Mouse (Mus musculus) ovary, postnatal 36 days (tissue): ENCODE measurements around the gene Tuba8.

ENCODE experiments used
- DNase-seq: peaks from one replicate; pipeline ENCODE4 v3.0.0; 2022; ENCODE audit warnings: low spot score, mixed read lengths

Gene Tuba8

DNA sequence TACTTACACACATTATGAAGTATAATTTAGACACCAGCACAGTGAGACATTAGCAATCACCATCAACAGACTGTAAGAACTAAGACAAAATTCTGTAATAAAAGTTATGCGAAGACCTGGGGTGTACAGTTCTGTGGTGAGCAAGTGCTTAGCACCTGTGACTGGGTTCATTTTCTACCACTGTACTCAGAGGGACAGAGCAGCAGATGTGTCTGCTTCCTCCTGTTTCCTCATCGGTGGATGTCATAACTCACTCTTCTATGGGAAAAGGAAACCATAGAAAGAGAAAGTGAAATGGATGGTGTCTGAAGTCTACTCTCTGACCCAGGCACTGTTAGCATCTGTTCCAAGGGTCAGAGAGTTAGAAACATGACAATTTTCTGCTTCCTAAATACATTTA, 16.2 kb downstream of the Tuba8 start:
- DNase-seq, result no peak

DNA sequence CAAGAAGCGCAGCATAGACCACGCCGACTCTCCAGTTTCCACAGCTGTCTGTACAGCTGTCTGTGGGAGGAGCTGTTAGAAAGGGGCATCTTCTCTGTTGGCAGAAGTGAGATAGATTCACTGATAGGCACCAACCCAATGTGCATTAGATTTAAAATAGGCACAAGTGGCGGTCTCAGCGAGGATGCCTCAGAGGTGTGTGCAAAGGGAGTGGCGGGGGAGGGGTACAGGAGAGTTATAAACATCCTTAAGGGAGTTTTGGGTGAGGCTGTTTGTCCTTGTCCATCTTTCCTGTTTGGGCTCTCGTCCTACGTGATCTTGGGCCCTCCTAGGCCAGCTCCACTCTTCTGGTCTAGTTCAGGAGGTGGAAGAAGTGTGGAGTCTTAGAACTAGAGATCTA, 17.9 kb downstream of the Tuba8 start:
- no peak for DNase-seq

DNA sequence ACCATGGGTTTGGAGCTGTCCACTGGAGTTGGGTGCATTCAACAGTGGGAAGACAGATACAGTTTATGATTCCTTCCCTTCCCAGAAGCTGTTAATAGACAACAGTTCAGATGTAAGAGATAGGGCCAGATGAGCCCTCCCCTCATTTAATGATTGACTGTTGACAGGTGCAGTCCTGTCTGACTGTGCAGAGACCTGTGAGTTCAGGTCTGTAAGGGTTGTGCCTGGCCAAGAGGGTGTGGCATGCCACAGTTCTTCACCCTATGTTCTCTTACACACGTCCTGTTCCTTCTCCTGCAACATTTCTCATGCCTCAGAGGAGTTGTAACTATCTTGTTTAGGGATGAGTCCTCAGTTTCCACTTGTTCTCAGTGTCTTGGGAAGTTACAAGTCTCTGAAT, 22.2 kb downstream of the Tuba8 start:
- DNase-seq, result no peak

DNA sequence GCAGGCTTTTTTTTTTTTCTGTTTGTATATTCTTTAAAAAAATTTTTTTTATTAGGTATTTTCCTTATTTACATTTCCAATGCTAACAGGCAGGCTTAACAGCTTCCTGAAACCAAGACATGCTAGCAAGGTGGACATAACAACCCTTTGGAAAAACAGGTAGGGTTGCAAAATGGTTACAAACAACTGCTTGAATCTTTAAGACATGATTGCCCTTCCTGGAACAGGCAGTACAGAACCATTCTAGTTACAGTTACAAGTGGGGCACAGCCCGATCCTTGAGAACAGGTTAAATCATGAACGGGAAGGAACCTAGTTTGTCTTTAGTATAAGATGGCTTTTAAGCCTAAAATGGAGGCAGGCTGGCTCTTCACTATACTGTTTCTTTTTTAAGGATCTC, 25.9 kb downstream of the Tuba8 start:
- no peak for DNase-seq

DNA sequence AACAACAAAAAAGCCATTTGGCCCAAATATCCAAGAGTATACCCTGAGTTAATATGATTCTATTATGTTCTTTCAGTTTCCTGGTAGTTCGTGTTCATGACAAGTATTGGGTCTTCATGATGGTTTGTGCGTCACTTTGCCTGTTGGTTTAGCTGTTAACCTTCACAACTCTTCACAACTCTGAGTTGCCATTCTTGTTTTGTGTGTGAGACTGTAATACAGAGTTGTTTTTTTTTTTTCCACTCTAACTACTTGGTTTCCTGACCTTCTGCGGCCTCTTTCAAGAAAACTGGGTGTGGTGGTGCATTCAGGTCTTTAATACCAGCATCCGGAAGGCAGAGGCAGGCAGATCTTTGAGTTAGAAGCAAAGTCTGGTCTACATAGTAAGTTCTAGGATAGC, 27.7 kb downstream of the Tuba8 start:
- no peak for DNase-seq

DNA sequence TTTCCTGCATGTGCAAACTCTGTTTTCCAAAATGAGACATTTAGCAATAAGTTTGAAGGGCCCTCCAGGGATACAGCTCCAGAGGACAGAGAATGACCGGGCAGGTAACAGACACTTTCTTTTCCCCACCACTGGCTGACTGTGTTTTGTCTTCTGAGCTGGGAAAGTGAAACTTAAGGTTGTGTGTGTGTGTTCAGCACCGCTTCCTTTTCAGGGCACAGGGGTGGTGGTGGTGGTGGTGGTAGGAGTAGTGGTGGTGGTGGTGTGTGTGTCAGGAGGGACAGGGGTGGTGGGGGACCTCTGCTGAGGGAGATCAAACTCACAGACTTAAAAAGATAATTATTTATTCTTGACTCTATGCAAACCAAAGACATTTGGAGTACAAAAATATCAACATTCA, 31.3 kb downstream of the Tuba8 start:
- DNase-seq, result no peak

DNA sequence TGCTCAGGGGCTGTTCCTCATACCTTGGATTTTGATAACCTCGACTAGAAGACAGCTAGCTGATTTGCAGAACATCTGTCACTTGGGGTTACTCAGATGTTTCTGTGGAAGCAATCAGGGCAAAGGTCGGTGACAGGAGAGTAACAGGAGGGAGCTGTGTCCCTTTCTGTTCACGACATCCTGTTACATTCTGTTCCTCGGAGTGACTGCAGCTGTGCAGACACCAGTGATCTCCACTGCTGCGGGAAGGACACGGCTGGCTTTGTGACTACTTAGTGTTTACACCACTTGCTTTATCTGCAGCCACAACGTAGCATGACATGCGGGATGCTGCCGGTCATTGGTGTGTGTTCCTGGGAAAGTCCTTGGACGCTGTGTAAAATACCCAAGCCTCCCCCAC, 32.7 kb downstream of the Tuba8 start:
- DNase-seq, result no peak

DNA sequence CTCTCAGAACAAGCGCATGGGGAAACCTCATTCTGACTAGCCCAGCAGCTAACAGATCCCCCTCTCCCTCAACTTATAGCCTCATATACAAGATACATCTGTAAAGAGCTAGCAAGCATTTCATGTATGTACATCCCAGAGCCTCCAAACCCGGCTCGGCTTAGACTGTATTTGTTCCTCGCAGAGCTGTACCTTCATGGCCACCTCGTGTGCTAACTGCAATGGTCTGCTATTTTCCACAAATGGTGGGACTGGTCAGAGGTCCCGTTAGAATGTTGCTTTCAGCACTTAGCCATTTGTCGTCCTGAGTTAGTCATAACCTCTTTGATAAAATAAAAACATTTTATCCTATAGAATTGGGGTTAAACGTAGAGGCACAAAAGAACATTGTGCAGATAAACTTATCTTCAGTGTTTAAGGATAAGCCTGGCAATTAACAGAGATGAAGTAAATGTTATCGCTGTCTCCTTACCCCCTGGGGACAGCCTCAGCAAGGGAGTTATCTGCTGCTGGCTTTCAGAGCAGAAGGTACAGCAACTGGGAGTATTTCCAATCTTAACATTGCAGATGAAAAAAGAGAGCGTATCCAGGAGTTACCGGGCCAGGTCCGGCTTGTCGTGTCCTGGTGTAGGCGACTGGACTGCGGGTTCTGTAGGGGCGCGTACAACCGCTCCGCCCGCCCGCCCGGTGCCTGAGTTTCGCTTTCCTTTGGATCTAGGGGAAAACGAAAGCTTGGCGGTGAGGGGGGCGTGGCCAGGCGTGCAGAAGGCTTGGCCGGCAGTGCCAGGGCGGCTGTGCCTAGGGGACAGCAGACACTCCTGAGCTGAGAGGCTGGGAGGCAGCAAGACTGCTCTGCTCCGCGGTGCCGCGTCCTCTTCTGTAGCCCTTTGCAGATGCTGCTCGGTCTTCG, 34.9 kb downstream of the Tuba8 start, which contains the start of gene Usp18:
Gene Usp18, plus strand, starts transcription at position 780 of the 910 bp plus-strand sequence.
- peak; percentile 92 for DNase-seq

DNA sequence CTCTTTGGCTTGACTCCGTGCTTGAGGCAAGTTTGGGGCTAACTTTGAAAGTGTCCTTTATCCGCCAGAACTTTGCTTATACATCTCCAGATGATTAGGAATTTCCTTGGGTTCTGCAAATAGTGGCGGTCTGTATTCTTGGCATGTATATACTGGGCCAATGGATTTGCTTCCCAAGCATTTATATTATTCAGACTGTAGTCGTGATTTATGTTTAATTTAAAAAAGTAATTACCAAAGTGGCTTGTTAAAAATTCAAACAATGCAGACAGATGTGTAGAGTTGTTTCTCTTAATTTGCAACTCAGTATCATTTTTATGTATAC, 35.5 kb downstream of the Tuba8 start:
- no peak for DNase-seq

DNA sequence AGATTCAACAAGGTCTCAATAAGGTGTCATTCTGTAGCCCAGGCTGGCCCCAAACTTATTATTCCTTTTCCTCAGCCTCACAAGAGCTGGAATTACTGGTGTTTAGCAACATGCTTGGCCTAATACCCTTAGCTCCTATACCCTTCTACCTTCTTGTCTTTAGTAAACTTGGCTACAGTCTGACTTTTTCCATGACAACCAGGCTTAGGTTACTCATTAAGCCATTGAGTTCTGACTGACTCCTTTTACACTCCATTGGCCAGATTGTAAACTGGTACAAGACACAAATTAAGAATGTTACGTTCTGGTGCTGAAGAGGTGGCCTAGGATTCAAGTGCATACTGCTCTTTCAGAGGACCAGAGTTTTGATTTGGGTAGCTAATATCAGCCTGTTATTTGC, 39.9 kb downstream of the Tuba8 start:
- no peak for DNase-seq

DNA sequence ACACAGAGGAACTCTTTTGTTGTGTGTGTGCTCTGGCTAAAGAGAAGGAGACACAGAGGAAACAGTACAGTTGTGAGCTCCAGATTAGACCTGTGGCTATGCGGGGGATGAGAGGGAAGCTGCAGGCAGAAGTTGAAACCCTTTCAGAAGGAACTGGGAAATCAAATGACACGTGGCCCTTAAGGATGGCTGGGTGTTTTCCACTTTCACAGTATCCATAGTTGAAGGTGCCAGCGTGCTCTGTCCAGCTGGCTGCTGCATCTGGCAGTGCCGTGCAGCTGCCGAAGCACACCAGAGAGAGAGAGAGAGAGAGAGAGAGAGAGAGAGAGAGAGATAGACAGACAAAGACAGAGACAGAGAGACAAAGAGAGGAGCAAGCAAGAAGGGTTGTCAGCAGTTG, 40.8 kb downstream of the Tuba8 start:
- no peak for DNase-seq

DNA sequence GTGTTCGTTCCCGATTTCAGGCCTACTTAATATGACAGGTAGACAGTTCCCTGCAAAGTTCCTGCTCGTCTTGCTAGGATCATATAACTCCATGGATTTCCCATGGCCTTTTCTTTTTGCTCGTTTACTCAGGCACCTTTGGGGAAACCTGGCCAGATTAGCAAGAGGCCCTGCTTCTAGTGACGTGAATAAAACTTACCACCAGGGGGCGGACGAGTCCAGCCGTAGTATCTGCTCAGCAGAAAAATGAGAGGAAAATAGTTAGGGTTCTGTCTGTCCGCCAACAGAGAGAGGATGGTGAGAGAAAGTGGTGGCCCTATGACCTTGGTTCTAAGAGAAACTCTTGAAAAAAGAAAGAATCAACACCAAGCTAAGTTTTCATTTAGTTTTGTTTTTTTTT, 50.1 kb downstream of the Tuba8 start:
- peak; percentile 58 for DNase-seq

DNA sequence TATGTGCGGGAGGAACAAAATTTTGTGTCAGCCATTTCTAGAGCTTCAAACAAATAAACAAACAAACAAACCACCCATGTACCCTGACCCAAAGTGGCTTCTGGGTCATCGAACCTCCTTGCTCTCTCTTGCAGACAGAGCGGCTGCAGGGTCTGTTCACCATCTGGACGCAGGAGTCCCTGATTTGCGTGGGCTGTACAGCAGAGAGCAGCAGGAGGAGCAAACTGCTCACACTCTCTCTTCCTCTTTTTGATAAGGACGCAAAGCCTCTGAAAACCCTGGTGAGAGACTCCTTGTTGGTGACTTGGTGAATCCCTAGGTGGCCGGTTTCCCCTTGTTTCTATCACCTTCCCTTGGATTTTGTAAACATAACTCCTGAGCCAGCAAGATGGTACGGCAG, 50.7 kb downstream of the Tuba8 start:
- no peak for DNase-seq

DNA sequence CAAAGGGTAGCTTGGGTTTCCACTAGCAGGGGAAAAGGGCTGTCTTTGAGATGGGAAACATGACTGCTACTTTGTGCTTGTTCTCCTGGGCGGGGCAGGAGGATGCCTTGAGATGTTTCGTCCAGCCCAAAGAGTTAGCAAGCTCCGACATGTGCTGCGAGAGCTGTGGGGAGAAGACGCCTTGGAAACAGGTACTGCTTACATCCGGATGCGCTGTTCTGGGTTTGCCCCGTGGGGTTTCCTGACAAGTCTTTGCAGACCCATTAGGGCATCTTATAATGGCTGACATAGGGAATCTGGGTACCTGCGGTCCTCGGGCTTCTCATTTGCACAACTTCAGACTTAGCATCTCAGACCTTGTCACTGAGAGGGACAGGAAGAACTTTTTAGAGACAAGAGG, 51.5 kb downstream of the Tuba8 start:
- no peak for DNase-seq

DNA sequence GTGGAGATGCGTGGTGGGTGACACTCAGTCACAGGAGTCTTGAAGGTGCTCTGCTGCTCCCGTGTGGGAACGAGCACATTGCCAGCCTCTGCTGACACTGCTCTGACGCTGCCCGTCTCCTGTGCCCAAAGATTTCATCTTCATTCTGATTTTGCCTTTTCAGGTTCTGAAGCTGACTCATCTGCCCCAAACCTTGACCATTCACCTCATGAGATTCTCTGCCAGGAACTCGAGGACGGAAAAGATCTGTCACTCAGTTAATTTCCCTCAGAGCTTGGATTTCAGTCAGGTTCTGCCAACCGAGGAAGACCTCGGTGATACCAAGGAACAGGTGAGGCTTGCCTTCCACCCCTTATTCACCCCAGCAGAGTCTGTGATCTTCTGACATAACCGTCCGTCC, 52.0 kb downstream of the Tuba8 start:
- DNase-seq, result no peak

DNA sequence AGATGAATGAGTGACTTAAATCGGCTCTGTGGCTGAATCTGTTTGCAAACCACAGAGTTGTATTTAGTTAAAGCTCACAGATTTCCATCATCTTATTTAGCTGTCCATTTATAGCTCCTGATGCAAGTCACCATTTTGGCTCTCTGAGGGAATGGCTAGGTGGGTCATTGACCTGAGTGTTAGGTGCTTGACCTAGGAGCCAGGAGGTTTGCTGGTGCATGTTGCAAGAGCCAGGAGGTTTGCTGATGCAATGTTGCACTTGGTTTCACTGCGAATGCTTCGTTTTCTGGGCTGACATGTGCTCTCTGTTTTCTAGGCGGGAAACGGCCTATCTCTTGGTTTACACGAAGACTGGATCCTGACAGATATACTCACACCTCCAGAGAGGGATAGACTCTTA, 59.7 kb downstream of the Tuba8 start:
- DNase-seq, result no peak

DNA sequence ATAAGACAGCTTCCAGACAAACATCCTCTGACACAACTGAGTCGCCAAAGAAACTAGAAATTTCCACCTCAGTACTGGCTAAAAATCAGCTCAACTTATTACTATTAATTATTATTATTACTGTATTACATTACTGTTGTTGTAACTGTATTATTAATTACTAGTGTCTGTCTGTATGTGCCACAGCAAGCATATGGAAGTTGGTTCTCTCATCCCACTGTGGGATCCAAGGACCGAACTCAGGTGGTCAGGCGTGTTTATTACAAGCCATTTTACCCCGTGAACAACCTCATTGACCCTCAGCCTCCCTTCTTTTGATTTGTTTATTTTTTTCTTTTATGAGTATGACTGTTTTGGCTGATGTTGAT, 61.2 kb downstream of the Tuba8 start:
- no peak for DNase-seq

DNA sequence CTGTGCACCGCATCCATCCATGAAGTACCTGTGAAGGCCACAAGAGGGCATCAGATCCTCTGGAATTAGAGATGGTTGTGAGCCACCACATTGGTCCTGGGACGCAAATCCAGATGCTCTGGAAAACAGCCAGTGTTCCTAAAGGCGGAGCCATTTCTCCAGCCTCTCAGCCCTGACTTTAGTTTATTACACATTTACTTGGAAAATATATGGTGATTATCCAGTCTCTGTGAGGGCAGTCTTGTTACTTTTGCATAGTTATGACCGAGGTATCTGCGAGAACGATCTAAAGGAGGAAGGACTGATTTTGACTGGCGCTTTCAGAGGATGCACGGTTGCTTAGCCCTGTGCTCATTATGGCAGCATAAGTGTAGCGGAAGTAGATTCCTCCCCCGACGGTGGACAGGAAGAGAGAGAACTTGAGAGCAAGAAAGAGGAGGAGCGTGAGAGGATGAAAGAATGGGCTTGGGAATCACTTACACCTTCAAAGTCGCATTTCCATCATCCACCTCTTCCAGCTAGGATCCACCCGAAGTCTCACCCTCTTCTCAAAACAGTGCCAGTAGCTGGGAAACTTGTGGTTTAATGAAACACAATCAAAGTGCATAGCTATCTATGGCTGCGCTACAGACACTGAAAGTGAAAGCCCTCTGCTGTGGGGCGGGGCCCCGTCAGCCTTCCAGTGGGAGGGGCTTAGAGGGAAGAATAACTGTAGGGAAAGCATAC, 61.7 kb downstream of the Tuba8 start:
- DNase-seq, result peak; percentile 63

DNA sequence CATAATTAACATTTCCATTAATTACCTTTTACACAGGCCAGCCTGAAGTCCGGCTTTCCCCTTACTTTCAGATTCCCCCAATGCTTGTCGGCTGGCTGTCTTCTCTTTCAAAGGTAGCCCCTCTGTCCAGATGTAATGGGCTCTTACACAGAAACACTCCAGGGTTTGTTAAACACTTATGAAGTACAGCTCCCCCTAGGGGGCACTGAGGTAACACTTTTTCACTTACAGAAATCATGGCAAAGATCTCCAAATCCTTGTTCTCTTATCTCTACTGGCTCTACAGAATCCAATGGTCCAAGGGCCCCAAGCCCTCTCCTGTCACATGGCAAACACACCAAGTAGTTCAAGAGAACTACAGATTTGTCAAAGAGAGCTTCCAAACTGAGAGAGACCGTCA, 63.9 kb downstream of the Tuba8 start:
- DNase-seq, result no peak
